Mouse (Mus musculus) gastrocnemius, postnatal 4 days (tissue): ENCODE measurements around the gene Olfr270. TPM values are rescaled to one million over a fixed set of nuclear protein-coding genes. Genes with fewer than 3 reads are reported as not detected.

Experiments
- total RNA-seq, 2 experiments: library from RNA; stranded (reverse); gene quantifications; 2 replicates each; pipeline ENCODE4 v1.2.3; 2021

Gene Olfr270
- total RNA-seq, 2 experiments from 2014 or later: not detected

Other genes starting within 250 kb of the Olfr270 start
- gene Olfr275, start 149.9 kb upstream of the Olfr270 start, total RNA-seq: not detected
- gene Olfr273, start 105.3 kb upstream of the Olfr270 start, total RNA-seq: not detected
- gene Olfr272, start 45.4 kb upstream of the Olfr270 start, total RNA-seq: not detected
- gene Nipsnap3a, start 24.7 kb downstream of the Olfr270 start, total RNA-seq: not detected
- 10 to 100 TPM; 16.0 to 17.0 TPM for gene Nipsnap3b, start 47.3 kb downstream of the Olfr270 start, total RNA-seq
- 10 to 100 TPM; 13.1 to 17.0 TPM for gene Abca1, start 195.3 kb downstream of the Olfr270 start, total RNA-seq